Mouse (Mus musculus) splenic B cell, adult 2 months (primary cell): ENCODE results near the gene Gimap7.
A peak's percentile ranks its signal among the peaks of the same experiment; 100 is the strongest.

Experiments
- DNase-seq: peaks from one replicate; pipeline ENCODE4 v3.0.0-alpha.2; 2011; ENCODE audit warnings: low read depth, low spot score
- H3K27me3 ChIP-seq: 2 replicates; pipeline ENCODE4 v1.6.1; 2012; ENCODE audit warnings: mild to moderate bottlenecking, low read length, moderate library complexity, mixed read lengths; ENCODE audit not compliant: control insufficient read depth, poor library complexity, insufficient read depth, severe bottlenecking
- H3K36me3 ChIP-seq: 2 replicates; pipeline ENCODE4 v1.6.1; 2012; ENCODE audit warnings: mild to moderate bottlenecking, low read length, moderate library complexity, mixed read lengths; ENCODE audit not compliant: control insufficient read depth, poor library complexity, insufficient read depth, severe bottlenecking

Gimap7 gene

GRCm38 (mm10) chr6:48684319-48684718, 34.1 kb upstream of the Gimap7 start, which contains the start of gene Gimap4:
Gimap4 (plus strand) TSS chr6:48684549.
- no peaks in the 10 kb centered on the region for H3K27me3 ChIP-seq
- peaks cover 6% of the 10 kb centered on the region; the same call in 1 of the 2 replicates for H3K36me3 ChIP-seq
- no peak for DNase-seq

- no peak for DNase-seq
- Histone ChIP-seq H3K36me3 (peaks cover 5% of the 10 kb centered on the region; the same call in 1 of the 2 replicates), H3K27me3 (no peaks in the 10 kb centered on the region)
Measured at GRCm38 (mm10) chr6:48684806-48685205, 33.6 kb upstream of the Gimap7 start.

GRCm38 (mm10) chr6:48685251-48685650, 33.2 kb upstream of the Gimap7 start:
- no peaks in the 10 kb centered on the region for H3K27me3 ChIP-seq
- peaks cover 8% of the 10 kb centered on the region; the same call in 1 of the 2 replicates for H3K36me3 ChIP-seq
- DNase-seq, result no peak

DNA sequence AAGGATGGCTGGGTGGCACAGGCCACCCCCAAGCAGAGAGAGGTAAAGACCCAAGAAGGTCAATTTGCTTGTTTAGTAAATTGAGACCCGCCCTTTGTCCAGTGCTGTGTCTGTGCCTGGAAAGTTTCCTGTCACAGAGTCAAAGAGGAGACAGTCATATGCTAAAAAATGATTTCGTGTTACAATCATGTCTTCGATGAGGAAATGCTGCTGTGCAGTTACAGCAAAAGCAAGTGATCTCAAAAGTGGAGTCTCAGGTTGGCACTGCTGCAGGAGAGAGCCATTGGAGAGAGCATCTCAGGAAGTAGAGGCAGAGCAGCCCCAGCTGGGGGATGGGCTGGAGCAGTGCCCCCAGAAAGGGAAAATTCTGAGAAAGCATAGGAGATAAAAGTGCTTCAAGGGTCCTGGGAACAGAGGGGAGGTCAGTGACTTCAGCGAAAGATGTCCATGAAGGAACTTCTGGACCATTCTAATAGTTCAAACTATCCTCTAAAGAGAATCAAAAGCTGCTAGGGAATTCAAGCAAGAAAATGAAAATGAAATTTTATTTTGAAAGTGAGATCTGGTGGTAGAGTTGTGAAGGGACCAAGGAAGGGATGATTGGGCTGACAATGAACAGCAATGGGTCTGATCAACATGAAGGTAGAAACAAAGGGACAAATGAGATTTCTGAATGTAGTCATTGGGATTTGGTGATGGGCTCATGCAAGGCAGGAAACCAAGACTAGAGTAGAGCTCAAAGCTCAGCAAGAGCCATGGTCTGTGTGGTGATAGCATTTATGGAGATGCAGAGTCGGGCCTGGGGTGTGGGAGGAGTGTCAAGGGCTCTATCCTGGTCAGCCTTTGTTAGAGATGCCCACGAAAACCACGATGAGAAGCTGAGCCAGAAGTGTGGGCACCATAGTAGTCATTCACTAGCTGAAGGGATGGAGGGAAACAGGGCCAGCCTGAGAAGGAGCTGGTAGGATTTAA, 32.4 kb upstream of the Gimap7 start:
- Histone ChIP-seq H3K27me3 (no peaks in the 10 kb centered on the region), H3K36me3 (peaks cover 14% of the 10 kb centered on the region; the same call in 1 of the 2 replicates)
- no peak for DNase-seq

DNA sequence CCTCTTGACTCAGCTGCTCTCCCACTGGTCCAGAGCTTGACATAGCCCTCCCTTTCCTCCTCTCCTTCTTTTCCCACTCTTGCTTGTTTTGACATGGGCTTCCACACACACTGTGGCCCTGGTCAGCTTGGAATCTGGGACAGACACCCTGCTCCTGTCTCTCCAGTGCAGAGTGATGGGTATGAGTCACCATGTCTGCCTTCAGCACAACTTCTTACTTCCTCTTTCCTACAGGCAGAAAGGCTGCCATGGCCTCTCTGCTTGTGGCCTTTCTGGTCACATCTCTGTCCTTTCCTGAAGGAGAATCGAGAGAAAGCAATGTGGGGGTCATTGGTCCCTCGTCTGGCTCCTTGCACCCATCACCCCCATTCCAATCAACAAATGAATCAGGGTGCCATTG, 31.3 kb upstream of the Gimap7 start:
- Histone ChIP-seq H3K36me3 (peaks cover 14% of the 10 kb centered on the region; the same call in 1 of the 2 replicates), H3K27me3 (no peaks in the 10 kb centered on the region)
- peak; percentile 66 for DNase-seq

GRCm38 (mm10) chr6:48689320-48689719, 29.1 kb upstream of the Gimap7 start:
- peaks cover 21% of the 10 kb centered on the region; the same call in 1 of the 2 replicates for H3K36me3 ChIP-seq
- H3K27me3 ChIP-seq, result no peaks in the 10 kb centered on the region
- DNase-seq, result peak; percentile 78

GRCm38 (mm10) chr6:48692962-48693361, 25.5 kb upstream of the Gimap7 start:
- peaks cover 17% of the 10 kb centered on the region; the same call in 1 of the 2 replicates for H3K36me3 ChIP-seq
- peak; percentile 87 for DNase-seq

DNA sequence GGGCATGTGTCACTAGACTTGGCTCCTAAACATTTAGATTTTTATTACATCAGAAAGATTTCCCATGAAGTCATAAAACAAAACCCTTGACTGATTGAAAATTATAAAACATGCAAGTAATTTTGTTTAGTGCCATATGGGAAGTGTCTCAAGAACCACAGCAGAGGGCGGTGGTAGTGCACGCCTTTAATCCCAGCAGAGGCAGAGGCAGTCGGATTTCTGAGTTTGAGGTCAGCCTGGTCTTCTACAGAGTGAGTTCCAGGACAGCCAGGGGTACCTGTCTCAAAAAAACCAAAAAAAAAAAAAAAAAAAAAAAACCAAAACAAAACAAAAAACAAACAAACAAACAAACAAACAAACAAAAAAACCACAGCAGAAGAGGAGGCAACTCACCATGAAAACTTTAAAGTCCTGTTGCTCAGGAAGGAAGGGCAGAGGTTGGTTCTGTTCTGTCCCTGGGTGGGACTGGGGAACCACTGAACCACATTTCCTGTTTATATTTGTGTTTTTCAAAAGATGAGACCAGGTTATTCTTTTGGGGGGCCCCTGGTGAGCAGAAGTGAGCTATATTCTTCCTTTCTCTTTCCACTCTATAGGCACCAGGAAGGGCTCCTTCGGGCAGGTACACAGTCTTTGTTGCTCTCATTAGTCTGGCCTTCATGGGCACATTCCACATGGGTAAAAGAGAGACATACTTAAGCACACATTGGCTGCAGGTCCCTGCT, 21.4 kb upstream of the Gimap7 start:
- peak; percentile 47 for DNase-seq
- H3K27me3 ChIP-seq, result no peaks in the 10 kb centered on the region
- peaks cover 9% of the 10 kb centered on the region for H3K36me3 ChIP-seq

More at GRCm38 (mm10) chr6:48692962-48693361, 25.5 kb upstream of the Gimap7 start:
- no peaks in the 10 kb centered on the region for H3K27me3 ChIP-seq

GRCm38 (mm10) chr6:48697555-48697930, 20.9 kb upstream of the Gimap7 start:
- DNase-seq, result no peak
- Histone ChIP-seq H3K36me3 (peaks cover 10% of the 10 kb centered on the region), H3K27me3 (no peaks in the 10 kb centered on the region)

GRCm38 (mm10) chr6:48698066-48698856, 20.2 kb upstream of the Gimap7 start:
- H3K27me3 ChIP-seq, result no peaks in the 10 kb centered on the region
- peaks cover 11% of the 10 kb centered on the region for H3K36me3 ChIP-seq
- no peak for DNase-seq

DNA sequence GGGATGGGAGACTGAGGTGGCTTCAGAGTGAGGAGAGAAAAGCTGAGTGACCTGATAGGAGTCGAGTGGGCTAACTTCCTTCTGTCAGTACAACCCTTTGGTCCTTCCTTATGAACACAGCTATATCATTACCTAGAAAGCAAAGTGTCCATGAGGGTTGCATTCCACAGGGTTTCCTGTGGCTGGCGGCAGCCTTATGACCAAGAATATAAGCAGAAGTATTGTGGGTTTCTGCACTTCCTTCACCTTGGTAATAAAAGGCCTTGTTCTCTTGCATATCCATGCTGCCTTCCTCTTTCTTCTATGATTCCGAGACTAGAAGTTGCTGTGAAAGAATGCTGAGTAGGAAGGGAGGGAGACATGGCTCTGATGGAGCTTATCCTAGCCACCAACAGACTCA, 19.5 kb upstream of the Gimap7 start:
- Histone ChIP-seq H3K27me3 (no peaks in the 10 kb centered on the region), H3K36me3 (peaks cover 10% of the 10 kb centered on the region)
- DNase-seq, result peak; percentile 60

DNA sequence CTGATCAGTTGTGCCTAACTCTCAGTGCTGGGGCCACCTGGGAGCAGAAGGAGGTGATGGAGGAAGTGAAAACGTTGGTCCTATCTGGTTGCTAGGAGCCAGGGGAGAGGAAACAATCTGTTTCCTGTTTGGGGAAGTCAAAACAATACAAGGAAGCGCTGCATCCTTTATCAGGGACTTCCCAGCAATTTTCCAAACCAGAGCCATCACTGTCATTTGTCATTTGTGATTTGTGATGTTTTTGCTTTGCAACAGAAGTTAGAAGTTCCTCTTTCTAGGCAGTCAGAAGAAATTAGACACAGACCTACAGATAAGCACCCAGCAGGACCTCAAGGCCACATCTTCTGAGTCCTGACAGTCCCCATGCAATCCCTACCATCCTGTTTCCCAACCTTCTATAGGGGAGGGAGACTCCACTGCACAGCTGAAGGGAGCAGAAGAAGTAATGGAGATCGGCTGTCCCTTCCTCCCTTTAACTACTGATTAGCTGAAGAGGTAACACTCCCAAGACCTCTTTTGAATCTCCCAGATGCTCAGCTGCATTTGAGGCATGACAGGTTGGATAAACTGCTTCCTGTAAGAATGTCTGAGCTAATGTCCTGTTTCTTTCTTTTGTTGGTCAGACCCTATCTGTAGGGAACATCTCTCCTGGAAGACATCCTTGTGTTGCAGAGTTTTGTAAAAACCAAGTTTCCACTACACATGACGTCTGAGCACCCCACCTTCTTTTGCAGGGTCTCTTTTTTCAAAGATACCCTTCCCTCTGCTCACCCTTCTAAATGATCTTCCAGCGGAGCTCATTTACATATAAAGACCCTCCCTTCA, 18.0 kb upstream of the Gimap7 start:
- DNase-seq, result peak; percentile 90
- Histone ChIP-seq H3K27me3 (no peaks in the 10 kb centered on the region), H3K36me3 (peaks cover 17% of the 10 kb centered on the region)

- Histone ChIP-seq H3K36me3 (peaks cover 23% of the 10 kb centered on the region), H3K27me3 (no peaks in the 10 kb centered on the region)
- no peak for DNase-seq
Measured at GRCm38 (mm10) chr6:48702146-48702545, 16.3 kb upstream of the Gimap7 start.
